Mouse (Mus musculus) MEL (cell line): ENCODE data around the gene Brinp3. TPM values are rescaled to one million over a fixed set of nuclear protein-coding genes. Genes with fewer than 3 reads are reported as not detected.

Source experiments
- DNase-seq: peaks from one replicate; pipeline ENCODE4 v3.0.0; 2011; ENCODE audit warnings: low read depth, low spot score
- H3K27ac ChIP-seq: 2 replicates; pipeline ENCODE4 v1.5.1; 2012; ENCODE audit warnings: low read depth, mild to moderate bottlenecking, control low read depth, low read length, moderate library complexity; ENCODE audit not compliant: control insufficient read depth
- H3K27me3 ChIP-seq, 2 experiments: fragments of 150-350 bp in 1 of 2; sonication (generic) in 1 of 2; 2 replicates each; pipeline ENCODE4 v1.6.1; 2012; ENCODE audit warnings: low read length in 2 of 2, mild to moderate bottlenecking in 2 of 2, improper control_type of control experiment in 1 of 2, moderate library complexity in 1 of 2; ENCODE audit not compliant: insufficient read depth in 2 of 2, control insufficient read depth in 1 of 2
- H3K36me3 ChIP-seq, 2 experiments: 2 replicates each; pipeline ENCODE4 v1.6.1; 2012 to 2014; ENCODE audit warnings: low read length in 2 of 2, improper control_type of control experiment in 1 of 2, inconsistent platforms in 1 of 2, mild to moderate bottlenecking in 1 of 2; ENCODE audit not compliant: insufficient read depth in 2 of 2, control insufficient read depth in 1 of 2
- H3K4me1 ChIP-seq, 2 experiments: fragments of 150-350 bp in 1 of 2; sonication (generic) in 1 of 2; 2 replicates each; pipeline ENCODE4 v1.6.1; 2012; ENCODE audit warnings: low read length in 2 of 2, improper control_type of control experiment in 1 of 2, mild to moderate bottlenecking in 1 of 2; ENCODE audit not compliant: insufficient read depth in 2 of 2, control insufficient read depth in 1 of 2
- H3K4me3 ChIP-seq, 2 experiments: fragments of 150-350 bp in 1 of 2; sonication (generic) in 1 of 2; 2 replicates each; pipeline ENCODE4 v1.5.1; 2012; ENCODE audit warnings: low read depth in 2 of 2, low read length in 2 of 2, mild to moderate bottlenecking in 2 of 2, moderate library complexity in 2 of 2, control low read depth in 1 of 2, improper control_type of control experiment in 1 of 2; ENCODE audit not compliant: control insufficient read depth in 1 of 2, insufficient read depth in 1 of 2
- H3K79me2 ChIP-seq: 2 replicates; pipeline ENCODE4 v1.6.1; 2012; ENCODE audit warnings: mild to moderate bottlenecking, low read length, moderate library complexity; ENCODE audit not compliant: control insufficient read depth, poor library complexity, insufficient read depth
- H3K9ac ChIP-seq: 2 replicates; pipeline ENCODE4 v1.6.1; 2012; ENCODE audit warnings: low read depth, mild to moderate bottlenecking, control low read depth, low read length, moderate library complexity; ENCODE audit not compliant: control insufficient read depth, poor library complexity, severe bottlenecking
- H3K9me3 ChIP-seq: fragments of 150-350 bp; sonication (generic); replicated peaks from 2 replicates; pipeline ENCODE4 v1.6.1; 2012; ENCODE audit warnings: mild to moderate bottlenecking, low read length, improper control_type of control experiment, moderate library complexity; ENCODE audit not compliant: insufficient read depth
- BHLHE40 ChIP-seq: IDR thresholded peaks from 2 replicates; pipeline ENCODE4 v1.6.1; 2012; ENCODE audit warnings: low read depth, mild to moderate bottlenecking, inconsistent platforms, low read length, improper control_type of control experiment, borderline replicate concordance
- CHD1 ChIP-seq: IDR thresholded peaks from 2 replicates; pipeline ENCODE4 v1.6.1; 2012; ENCODE audit warnings: low read depth, mild to moderate bottlenecking, inconsistent platforms, low read length, improper control_type of control experiment
- CTCF ChIP-seq, 3 experiments: IDR thresholded peaks in 2 of 3; conservative IDR thresholded peaks in 1 of 3; 2 replicates each; pipeline ENCODE4 v1.5.1; 2011 to 2012; ENCODE audit warnings: low read length in 3 of 3, low read depth in 2 of 3, mild to moderate bottlenecking in 2 of 3, improper control_type of control experiment in 1 of 3, inconsistent platforms in 1 of 3, mixed read lengths in 1 of 3, moderate library complexity in 1 of 3; ENCODE audit not compliant: control insufficient read depth in 1 of 3, insufficient read depth in 1 of 3, poor library complexity in 1 of 3, severe bottlenecking in 1 of 3
- E2F4 ChIP-seq: IDR thresholded peaks from 2 replicates; pipeline ENCODE4 v1.6.1; 2011; ENCODE audit warnings: low read depth, low read length, improper control_type of control experiment, borderline replicate concordance
- ETS1 ChIP-seq: IDR thresholded peaks from 2 replicates; pipeline ENCODE4 v1.6.1; 2012; ENCODE audit warnings: low read depth, mild to moderate bottlenecking, inconsistent platforms, low read length, improper control_type of control experiment, moderate library complexity
- GABPA ChIP-seq: IDR thresholded peaks from 2 replicates; pipeline ENCODE4 v1.6.1; 2012; ENCODE audit warnings: low read depth, mild to moderate bottlenecking, inconsistent platforms, low read length, improper control_type of control experiment, moderate library complexity
- HCFC1 ChIP-seq: IDR thresholded peaks from 2 replicates; pipeline ENCODE4 v1.6.1; 2012; ENCODE audit warnings: low read depth, mild to moderate bottlenecking, inconsistent platforms, low read length, improper control_type of control experiment, moderate library complexity
- JUND ChIP-seq: IDR thresholded peaks from 2 replicates; pipeline ENCODE4 v1.6.1; 2011; ENCODE audit warnings: low read depth, mild to moderate bottlenecking, improper control_type of control experiment, low read length
- MAZ ChIP-seq: IDR thresholded peaks from 2 replicates; pipeline ENCODE4 v1.6.1; 2012; ENCODE audit warnings: low read depth, mild to moderate bottlenecking, inconsistent platforms, low read length, improper control_type of control experiment
- MEF2A ChIP-seq: IDR thresholded peaks from 2 replicates; pipeline ENCODE4 v1.6.1; 2014; ENCODE audit warnings: low read depth, mild to moderate bottlenecking, inconsistent platforms, low read length, improper control_type of control experiment; ENCODE audit not compliant: poor library complexity, insufficient replicate concordance, severe bottlenecking; ENCODE audit errors: extremely low read depth
- MXI1 ChIP-seq: IDR thresholded peaks from 2 replicates; pipeline ENCODE4 v1.6.1; 2011; ENCODE audit warnings: mild to moderate bottlenecking, low read depth, low read length, improper control_type of control experiment
- NELFE ChIP-seq: IDR thresholded peaks from 2 replicates; pipeline ENCODE4 v1.6.1; 2011; ENCODE audit warnings: low read depth, low read length, improper control_type of control experiment
- NRF1 ChIP-seq: IDR thresholded peaks from 2 replicates; pipeline ENCODE4 v1.6.1; 2014; ENCODE audit warnings: low read depth, mild to moderate bottlenecking, inconsistent platforms, low read length, improper control_type of control experiment, moderate library complexity; ENCODE audit not compliant: poor library complexity, insufficient read depth, severe bottlenecking
- POLR2A ChIP-seq, 2 experiments: IDR thresholded peaks; 2 replicates each; pipeline ENCODE4 v1.6.1; 2011 to 2012; ENCODE audit warnings: low read length in 2 of 2, mild to moderate bottlenecking in 2 of 2, control low read depth in 1 of 2, improper control_type of control experiment in 1 of 2, low read depth in 1 of 2, moderate library complexity in 1 of 2; ENCODE audit not compliant: control insufficient read depth in 1 of 2, insufficient read depth in 1 of 2, poor library complexity in 1 of 2
- SIN3A ChIP-seq: IDR thresholded peaks from 2 replicates; pipeline ENCODE4 v1.6.1; 2012; ENCODE audit warnings: low read length, improper control_type of control experiment, inconsistent platforms
- SMC3 ChIP-seq: IDR thresholded peaks from 2 replicates; pipeline ENCODE4 v1.6.1; 2011; ENCODE audit warnings: low read depth, low read length, improper control_type of control experiment
- UBTF ChIP-seq: IDR thresholded peaks from 2 replicates; pipeline ENCODE4 v1.6.1; 2012; ENCODE audit warnings: low read depth, mild to moderate bottlenecking, inconsistent platforms, low read length, improper control_type of control experiment, moderate library complexity, borderline replicate concordance; ENCODE audit not compliant: insufficient read depth
- USF1 ChIP-seq: IDR thresholded peaks from 2 replicates; pipeline ENCODE4 v1.6.1; 2014; ENCODE audit warnings: low read depth, mild to moderate bottlenecking, inconsistent platforms, low read length, improper control_type of control experiment, moderate library complexity
- USF2 ChIP-seq, 2 experiments: IDR thresholded peaks; 2 replicates each; pipeline ENCODE4 v1.6.1; 2011 to 2012; ENCODE audit warnings: improper control_type of control experiment in 2 of 2, low read length in 2 of 2, borderline replicate concordance in 1 of 2, inconsistent platforms in 1 of 2, low read depth in 1 of 2, mild to moderate bottlenecking in 1 of 2; ENCODE audit not compliant: insufficient read depth in 1 of 2
- ZC3H11A ChIP-seq: IDR thresholded peaks from 2 replicates; pipeline ENCODE4 v1.6.1; 2012; ENCODE audit warnings: low read depth, mild to moderate bottlenecking, inconsistent platforms, low read length, improper control_type of control experiment
- ZMIZ1 ChIP-seq: IDR thresholded peaks from 2 replicates; pipeline ENCODE4 v1.6.1; 2012; ENCODE audit warnings: low read depth, mild to moderate bottlenecking, inconsistent platforms, low read length, improper control_type of control experiment, moderate library complexity
- ZNF384 ChIP-seq: IDR thresholded peaks from 2 replicates; pipeline ENCODE4 v1.6.1; 2012; ENCODE audit warnings: low read depth, mild to moderate bottlenecking, inconsistent platforms, low read length, improper control_type of control experiment
- polyA plus RNA-seq, 2 experiments: library from polyadenylated mRNA; stranded (reverse) in 1 of 2; unstranded in 1 of 2; fragments of >175 nt in 1 of 2; fragments of >200 nt in 1 of 2; gene quantifications; 2 replicates each; pipeline versions ENCODE4 v1.2.1 to v1.2.4; 2012; ENCODE audit warnings: low replicate concordance in 2 of 2, low read depth in 1 of 2; ENCODE audit not compliant: insufficient read length in 2 of 2, insufficient read depth in 1 of 2, missing spikeins in 1 of 2
- total RNA-seq: library from RNA; depleted of rRNA; stranded (reverse); fragments of 300-350 nt; gene quantifications from 2 replicates; pipeline ENCODE4 v1.2.3, GENCODE M21; 2012; rRNA removed

The Brinp3 gene
- total RNA-seq (not detected in 2 replicates), polyA plus RNA-seq (not detected)

DNA sequence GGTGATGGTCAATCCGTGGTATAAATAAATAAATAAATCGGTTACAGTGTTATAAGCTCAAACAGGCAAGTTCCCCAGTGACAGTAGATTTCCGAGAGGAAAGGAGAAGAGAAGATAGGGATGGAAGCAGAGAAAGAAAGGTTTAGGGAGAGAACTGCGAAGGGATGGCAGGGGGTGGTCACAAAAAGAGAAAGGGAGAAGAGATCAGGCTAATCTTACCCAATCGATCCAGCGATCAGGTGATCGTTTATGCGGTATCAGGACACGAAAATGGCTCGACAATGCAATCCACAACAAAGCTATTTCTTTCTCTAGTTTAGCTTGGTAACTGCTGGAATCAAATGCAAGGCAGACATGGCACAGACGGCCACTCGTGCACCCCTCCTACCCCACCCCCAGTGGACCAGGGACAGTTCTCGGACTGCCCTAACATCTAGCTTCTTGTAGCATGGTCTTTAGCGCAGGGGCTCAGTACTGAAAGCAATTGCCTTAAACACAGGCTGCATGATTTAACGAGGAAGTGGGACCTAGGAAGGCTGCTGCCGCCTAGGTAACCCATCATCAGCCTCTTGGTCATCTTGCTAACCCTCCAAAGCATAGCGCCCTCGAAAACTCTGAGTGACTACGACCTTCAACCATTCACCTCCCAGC is at the start of gene Brinp3:
Brinp3 (plus strand) TSS at position 80 of the 651 bp plus-strand sequence.
- Histone ChIP-seq H3K4me1 (no peaks in the 10 kb centered on the region), H3K27ac (no peak within 1 kb of the TSS), H3K36me3 (no peaks in the 10 kb centered on the region), H3K9ac (no peak within 1 kb of the TSS), H3K9me3 (no peaks in the 10 kb centered on the region), H3K27me3 (no peaks in the 10 kb centered on the region), H3K79me2 (no peaks in the 10 kb centered on the region), H3K4me3 (no peak within 1 kb of the TSS)
- no peak for DNase-seq
- no peak for TF ChIP-seq ZMIZ1
- TF ChIP-seq POLR2A (IDR thresholded peaks at IDR 0.05; ENCODE audit: control insufficient read depth in 1 of 2, insufficient read depth in 1 of 2, low read depth in 1 of 2, low read length in 2 of 2, poor library complexity in 1 of 2) = no peak
- TF ChIP-seq MXI1 = no peak
- TF ChIP-seq MAZ = no peak
- TF ChIP-seq HCFC1 = no peak
- TF ChIP-seq ZNF384 = no peak

DNA sequence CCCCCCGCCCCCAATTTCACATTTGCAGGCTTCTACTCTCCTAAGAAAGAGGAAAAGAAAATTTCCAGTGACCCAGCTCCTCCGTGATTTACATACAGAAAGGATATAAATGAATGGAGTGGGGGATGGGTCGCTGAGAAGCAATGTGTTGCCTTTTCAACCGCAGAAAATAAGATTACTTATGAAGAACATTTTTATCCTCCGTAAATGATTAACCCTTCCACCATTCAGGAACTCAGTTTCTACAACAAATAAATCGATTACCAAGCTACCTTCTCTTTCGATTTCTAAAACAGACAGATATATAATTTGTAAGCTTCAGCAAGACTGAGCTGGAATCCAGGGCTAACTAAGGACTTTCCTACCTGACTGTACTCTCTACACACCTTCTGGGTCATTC is 339 bp upstream of the Brinp3 start:
- H3K9ac ChIP-seq = no peak overlapping the region
- TF ChIP-seq CTCF (IDR thresholded peaks at IDR 0.05 in 2 of 3, conservative IDR thresholded peaks at IDR 0.05 in 1 of 3; ENCODE audit: control insufficient read depth in 1 of 3, insufficient read depth in 1 of 3, low read depth in 2 of 3, low read length in 3 of 3, poor library complexity in 1 of 3, severe bottlenecking in 1 of 3) = no peak
- no peak for TF ChIP-seq BHLHE40
- TF ChIP-seq NRF1 = no peak
- TF ChIP-seq SMC3 = no peak
- TF ChIP-seq NELFE = no peak
- no peak for TF ChIP-seq E2F4
- no peak for TF ChIP-seq MXI1
- no peak for TF ChIP-seq JUND
- TF ChIP-seq ZC3H11A = no peak
- H3K9me3 ChIP-seq = no peaks in the 10 kb centered on the region
- no peak overlapping the region for H3K27ac ChIP-seq
- no peaks in the 10 kb centered on the region for H3K79me2 ChIP-seq
- no peaks in the 10 kb centered on the region for H3K27me3 ChIP-seq
- H3K36me3 ChIP-seq = no peaks in the 10 kb centered on the region
- no peak overlapping the region for H3K4me3 ChIP-seq
- no peak for DNase-seq
- H3K4me1 ChIP-seq = no peaks in the 10 kb centered on the region

DNA sequence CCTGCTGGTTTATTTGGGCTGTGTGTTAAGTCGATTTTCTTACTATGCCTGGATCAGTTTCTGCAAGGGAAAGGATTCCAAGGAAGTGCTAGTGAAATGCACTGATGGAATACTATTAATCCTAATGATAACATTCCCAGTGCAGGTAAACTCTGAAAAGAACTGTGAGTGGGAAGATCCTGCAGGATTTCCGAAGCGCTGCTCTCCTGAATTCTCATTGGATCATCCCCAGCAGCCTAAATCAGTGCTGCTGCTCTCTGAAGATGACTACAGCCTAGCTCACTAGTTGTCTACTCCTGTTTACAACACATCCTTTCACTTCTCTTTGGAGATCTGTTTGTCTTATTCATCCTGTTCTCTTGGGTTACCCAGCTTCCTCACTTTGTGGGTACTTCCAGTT is 826 bp downstream of the Brinp3 start:
- no peaks in the 10 kb centered on the region for H3K27me3 ChIP-seq
- H3K9ac ChIP-seq = no peak overlapping the region
- H3K4me3 ChIP-seq = no peak overlapping the region
- H3K27ac ChIP-seq = no peak overlapping the region
- no peaks in the 10 kb centered on the region for H3K9me3 ChIP-seq
- DNase-seq = no peak
- TF ChIP-seq MXI1 = no peak
- TF ChIP-seq CHD1 = no peak
- TF ChIP-seq CTCF (IDR thresholded peaks at IDR 0.05 in 2 of 3, conservative IDR thresholded peaks at IDR 0.05 in 1 of 3; ENCODE audit: control insufficient read depth in 1 of 3, insufficient read depth in 1 of 3, low read depth in 2 of 3, low read length in 3 of 3, poor library complexity in 1 of 3, severe bottlenecking in 1 of 3) = no peak
- TF ChIP-seq SIN3A = no peak
- no peak for TF ChIP-seq JUND
- TF ChIP-seq USF2 (IDR thresholded peaks at IDR 0.05; ENCODE audit: borderline replicate concordance in 1 of 2, insufficient read depth in 1 of 2, low read depth in 1 of 2, low read length in 2 of 2) = no peak
- no peak for TF ChIP-seq GABPA
- no peak for TF ChIP-seq USF1
- no peak for TF ChIP-seq BHLHE40
- no peak for TF ChIP-seq NRF1
- TF ChIP-seq ZC3H11A = no peak
- TF ChIP-seq UBTF = no peak
- no peak for TF ChIP-seq ETS1
- no peak for TF ChIP-seq MEF2A
- H3K36me3 ChIP-seq = no peaks in the 10 kb centered on the region
- no peaks in the 10 kb centered on the region for H3K79me2 ChIP-seq
- H3K4me1 ChIP-seq = no peaks in the 10 kb centered on the region
